Mouse (Mus musculus) NIH3T3 (cell line): ENCODE results near the gene Sept8.

Source experiments
- DNase-seq: peaks from one replicate; pipeline ENCODE4 v3.0.0-alpha.2; 2012; ENCODE audit warnings: low read depth

The Sept8 gene

GRCm38 (mm10) chr11:53584849-53585248, 65.8 kb downstream of the Sept8 start:
- peak; percentile 69 for DNase-seq

- DNase-seq, result peak; percentile 20
Observed at GRCm38 (mm10) chr11:53585510-53585909, 66.5 kb downstream of the Sept8 start.

- no peak for DNase-seq
Observed at GRCm38 (mm10) chr11:53588279-53588678, 69.2 kb downstream of the Sept8 start.

GRCm38 (mm10) chr11:53590368-53590768, 71.3 kb downstream of the Sept8 start:
- DNase-seq, result peak; percentile 55

GRCm38 (mm10) chr11:53591116-53591515, 72.1 kb downstream of the Sept8 start:
- no peak for DNase-seq
